Mouse (Mus musculus) erythroblast, embryonic 14.5 days (primary cell): ENCODE results near the gene Lypd8.

Experiments
- GATA1 ChIP-seq: IDR thresholded peaks from 2 replicates; pipeline ENCODE4 v1.6.1; 2012; ENCODE audit warnings: low read length, inconsistent platforms, mixed read lengths
- TAL1 ChIP-seq: IDR thresholded peaks from 3 replicates; pipeline ENCODE4 v1.6.1; 2012; ENCODE audit warnings: low read length, inconsistent platforms, mixed read lengths

- TF ChIP-seq TAL1 = no peak
- no peak for TF ChIP-seq GATA1
These were observed 59.0 kb downstream of the Lypd8 start for GRCm38 (mm10) chr11:58437866-58438265.
